Mouse (Mus musculus): ENCODE measurements around the gene Nrf1. TPM values are rescaled to one million over a fixed set of nuclear protein-coding genes. Genes with fewer than 3 reads are reported as not detected.

The Nrf1 gene
- polyA plus RNA-seq, 1 experiment from 2014 or later: 32.0 TPM

- Histone ChIP-seq H3K27ac (no peak overlapping the region), H3K4me1 (replicated peaks; ENCODE audit: insufficient read depth, low read length) (no peaks in the 10 kb centered on the region), H3K27me3 (ENCODE audit: insufficient read depth, low read length) (no peaks in the 10 kb centered on the region), H3K4me2 (ENCODE audit: low read length) (no peak overlapping the region), H3K4me3 (replicated peaks; ENCODE audit: low read depth, low read length) (no peak overlapping the region), H3K9ac (ENCODE audit: low read depth, low read length) (no peak overlapping the region), H3K36me3 (ENCODE audit: insufficient read depth, low read length) (no peaks in the 10 kb centered on the region), H3K9me3 (replicated peaks; ENCODE audit: low read length) (no peaks in the 10 kb centered on the region)
- 66% methylated on average over 4 of the region's 4 CpGs for WGBS
- DNase-seq (ENCODE audit: low spot score) (no peak), ATAC-seq (replicated peaks; ENCODE audit: low FRiP score, low read depth) (no peak)
- no peak for TF ChIP-seq CTCF (IDR thresholded peaks at IDR 0.05; ENCODE audit: low read depth)
These were observed 12.7 kb upstream of the Nrf1 start for GRCm38 (mm10) chr6:30035112-30035511.

- ATAC-seq (replicated peaks; ENCODE audit: low FRiP score, low read depth) (no peak), DNase-seq (ENCODE audit: low spot score) (no peak)
- TF ChIP-seq CTCF (IDR thresholded peaks at IDR 0.05; ENCODE audit: low read depth): no peak
- Histone ChIP-seq H3K27me3 (ENCODE audit: insufficient read depth, low read length) (no peaks in the 10 kb centered on the region), H3K4me2 (ENCODE audit: low read length) (no peak overlapping the region), H3K4me1 (replicated peaks; ENCODE audit: insufficient read depth, low read length) (no peaks in the 10 kb centered on the region), H3K9ac (ENCODE audit: low read depth, low read length) (no peak overlapping the region), H3K9me3 (replicated peaks; ENCODE audit: low read length) (no peaks in the 10 kb centered on the region), H3K27ac (no peak overlapping the region), H3K36me3 (ENCODE audit: insufficient read depth, low read length) (no peaks in the 10 kb centered on the region), H3K4me3 (replicated peaks; ENCODE audit: low read depth, low read length) (no peak overlapping the region)
- 6% methylated on average over 1 of the region's 1 CpGs for WGBS
These were observed 6.3 kb upstream of the Nrf1 start for GRCm38 (mm10) chr6:30041498-30041897.

GRCm38 (mm10) chr6:30042483-30042882 is 5.3 kb upstream of the Nrf1 start:
- H3K9ac ChIP-seq (ENCODE audit: low read depth, low read length): no peak overlapping the region
- no peak for ATAC-seq (replicated peaks; ENCODE audit: low FRiP score, low read depth)
- no peak overlapping the region for H3K4me2 ChIP-seq (ENCODE audit: low read length)
- H3K27me3 ChIP-seq (ENCODE audit: insufficient read depth, low read length): no peaks in the 10 kb centered on the region
- TF ChIP-seq CTCF (IDR thresholded peaks at IDR 0.05; ENCODE audit: low read depth): no peak
- H3K9me3 ChIP-seq (replicated peaks; ENCODE audit: low read length): no peaks in the 10 kb centered on the region
- no peaks in the 10 kb centered on the region for H3K4me1 ChIP-seq (replicated peaks; ENCODE audit: insufficient read depth, low read length)
- no peak overlapping the region for H3K27ac ChIP-seq
- DNase-seq (ENCODE audit: low spot score): no peak
- no peak overlapping the region for H3K4me3 ChIP-seq (replicated peaks; ENCODE audit: low read depth, low read length)
- WGBS: 75% methylated on average over 3 of the region's 3 CpGs
- H3K36me3 ChIP-seq (ENCODE audit: insufficient read depth, low read length): no peaks in the 10 kb centered on the region

GRCm38 (mm10) chr6:30048163-30048500 is 344 bp downstream of the Nrf1 start:
- TF ChIP-seq CTCF (IDR thresholded peaks at IDR 0.05; ENCODE audit: low read depth): no peak
- no peaks in the 10 kb centered on the region for H3K36me3 ChIP-seq (ENCODE audit: insufficient read depth, low read length)
- DNase-seq (ENCODE audit: low spot score): no peak
- WGBS: 1% methylated on average over 44 of the region's 45 CpGs
- peak; percentile 90 for ATAC-seq (replicated peaks; ENCODE audit: low FRiP score, low read depth)
- peak overlapping the region; percentile 100 for H3K27ac ChIP-seq
- no peaks in the 10 kb centered on the region for H3K27me3 ChIP-seq (ENCODE audit: insufficient read depth, low read length)
- H3K9ac ChIP-seq (ENCODE audit: low read depth, low read length): peak overlapping the region; percentile 97
- H3K4me2 ChIP-seq (ENCODE audit: low read length): peak overlapping the region; percentile 72
- H3K4me3 ChIP-seq (replicated peaks; ENCODE audit: low read depth, low read length): peak overlapping the region; percentile 94
- no peaks in the 10 kb centered on the region for H3K9me3 ChIP-seq (replicated peaks; ENCODE audit: low read length)
- peaks cover 10% of the 10 kb centered on the region for H3K4me1 ChIP-seq (replicated peaks; ENCODE audit: insufficient read depth, low read length)

- Histone ChIP-seq H3K9ac (ENCODE audit: low read depth, low read length) (peak overlapping the region; percentile 97), H3K4me2 (ENCODE audit: low read length) (peak overlapping the region; percentile 72), H3K27me3 (ENCODE audit: insufficient read depth, low read length) (no peaks in the 10 kb centered on the region), H3K9me3 (replicated peaks; ENCODE audit: low read length) (no peaks in the 10 kb centered on the region), H3K36me3 (ENCODE audit: insufficient read depth, low read length) (no peaks in the 10 kb centered on the region), H3K4me1 (replicated peaks; ENCODE audit: insufficient read depth, low read length) (peaks cover 10% of the 10 kb centered on the region), H3K4me3 (replicated peaks; ENCODE audit: low read depth, low read length) (peak overlapping the region; percentile 94), H3K27ac (peak overlapping the region; percentile 100)
- under 1% methylated on average over 48 of the region's 54 CpGs for WGBS
- peak; percentile 60 for ATAC-seq (replicated peaks; ENCODE audit: low FRiP score, low read depth)
- DNase-seq (ENCODE audit: low spot score): peak; percentile 57
- TF ChIP-seq CTCF (IDR thresholded peaks at IDR 0.05; ENCODE audit: low read depth): peak; percentile 37; the same call in 1 of the 2 replicates
These were observed 939 bp downstream of the Nrf1 start for GRCm38 (mm10) chr6:30048501-30049353.

- Histone ChIP-seq H3K4me3 (replicated peaks; ENCODE audit: low read depth, low read length) (no peak overlapping the region), H3K27ac (no peak overlapping the region), H3K36me3 (ENCODE audit: insufficient read depth, low read length) (no peaks in the 10 kb centered on the region), H3K9me3 (replicated peaks; ENCODE audit: low read length) (no peaks in the 10 kb centered on the region), H3K4me2 (ENCODE audit: low read length) (no peak overlapping the region), H3K4me1 (replicated peaks; ENCODE audit: insufficient read depth, low read length) (peaks cover 10% of the 10 kb centered on the region), H3K27me3 (ENCODE audit: insufficient read depth, low read length) (no peaks in the 10 kb centered on the region), H3K9ac (ENCODE audit: low read depth, low read length) (no peak overlapping the region)
- 88% methylated on average over 1 of the region's 1 CpGs for WGBS
- ATAC-seq (replicated peaks; ENCODE audit: low FRiP score, low read depth) (no peak), DNase-seq (ENCODE audit: low spot score) (no peak)
- TF ChIP-seq CTCF (IDR thresholded peaks at IDR 0.05; ENCODE audit: low read depth): no peak
These were observed 5.3 kb downstream of the Nrf1 start for GRCm38 (mm10) chr6:30053116-30053515.

Measured in kidney, postnatal 0 days (tissue).